Mouse (Mus musculus): ENCODE data around the gene Plbd1. TPM values are rescaled to one million over a fixed set of nuclear protein-coding genes. Genes with fewer than 3 reads are reported as not detected.

Plbd1 gene
- polyA plus RNA-seq, 1 experiment = 64.4 TPM

GRCm38 (mm10) chr6:136644171-136644570, 17.6 kb downstream of the Plbd1 start:
- 93% methylated on average over 2 of the region's 2 CpGs for WGBS
- TF ChIP-seq CTCF (IDR thresholded peaks at IDR 0.05; ENCODE audit: extremely low read depth, insufficient read depth, insufficient read length, insufficient replicate concordance) (peak; percentile 22; the same call in 1 of the 2 replicates), POLR2A (IDR thresholded peaks at IDR 0.05; ENCODE audit: low read depth, low read length) (no peak)
- H3K27me3 ChIP-seq (ENCODE audit: control insufficient read depth, insufficient read depth, low read length) = no peaks in the 10 kb centered on the region
- H3K4me3 ChIP-seq (ENCODE audit: extremely low read depth, insufficient read depth, insufficient read length) = no peak overlapping the region
- no peak overlapping the region for H3K27ac ChIP-seq (ENCODE audit: insufficient read depth, low read length)
- H3K4me1 ChIP-seq (ENCODE audit: control insufficient read depth, insufficient read depth, insufficient read length) = no peaks in the 10 kb centered on the region
- DNase-seq (ENCODE audit: low read depth in 1 of 2, low spot score in 2 of 2) = no peak
- H3K36me3 ChIP-seq (ENCODE audit: control insufficient read depth, insufficient read depth, low read length) = no peaks in the 10 kb centered on the region

- H3K36me3 ChIP-seq (ENCODE audit: control insufficient read depth, insufficient read depth, low read length) = no peaks in the 10 kb centered on the region
- TF ChIP-seq POLR2A (IDR thresholded peaks at IDR 0.05; ENCODE audit: low read depth, low read length) (no peak), CTCF (IDR thresholded peaks at IDR 0.05; ENCODE audit: extremely low read depth, insufficient read depth, insufficient read length, insufficient replicate concordance) (no peak)
- 55% methylated on average over 3 of the region's 3 CpGs for WGBS
- H3K27ac ChIP-seq (ENCODE audit: insufficient read depth, low read length) = no peak overlapping the region
- no peaks in the 10 kb centered on the region for H3K4me1 ChIP-seq (ENCODE audit: control insufficient read depth, insufficient read depth, insufficient read length)
- no peak for DNase-seq (ENCODE audit: low read depth in 1 of 2, low spot score in 2 of 2)
- no peaks in the 10 kb centered on the region for H3K27me3 ChIP-seq (ENCODE audit: control insufficient read depth, insufficient read depth, low read length)
- no peak overlapping the region for H3K4me3 ChIP-seq (ENCODE audit: extremely low read depth, insufficient read depth, insufficient read length)
These were observed 26.7 kb downstream of the Plbd1 start for GRCm38 (mm10) chr6:136634982-136635381.

- no peak for DNase-seq (ENCODE audit: low read depth in 1 of 2, low spot score in 2 of 2)
- Histone ChIP-seq H3K36me3 (ENCODE audit: control insufficient read depth, insufficient read depth, low read length) (no peaks in the 10 kb centered on the region), H3K27me3 (ENCODE audit: control insufficient read depth, insufficient read depth, low read length) (no peaks in the 10 kb centered on the region), H3K4me1 (ENCODE audit: control insufficient read depth, insufficient read depth, insufficient read length) (no peaks in the 10 kb centered on the region), H3K4me3 (ENCODE audit: extremely low read depth, insufficient read depth, insufficient read length) (no peak overlapping the region), H3K27ac (ENCODE audit: insufficient read depth, low read length) (no peak overlapping the region)
- WGBS = 78% methylated on average over 6 of the region's 6 CpGs
- TF ChIP-seq CTCF (IDR thresholded peaks at IDR 0.05; ENCODE audit: extremely low read depth, insufficient read depth, insufficient read length, insufficient replicate concordance) (no peak), POLR2A (IDR thresholded peaks at IDR 0.05; ENCODE audit: low read depth, low read length) (no peak)
These were observed 28.0 kb downstream of the Plbd1 start for GRCm38 (mm10) chr6:136633719-136634118.

- WGBS = 92% methylated on average over 3 of the region's 3 CpGs
- no peaks in the 10 kb centered on the region for H3K36me3 ChIP-seq (ENCODE audit: control insufficient read depth, insufficient read depth, low read length)
- H3K4me3 ChIP-seq (ENCODE audit: extremely low read depth, insufficient read depth, insufficient read length) = no peak overlapping the region
- no peak overlapping the region for H3K27ac ChIP-seq (ENCODE audit: insufficient read depth, low read length)
- H3K4me1 ChIP-seq (ENCODE audit: control insufficient read depth, insufficient read depth, insufficient read length) = no peaks in the 10 kb centered on the region
- no peaks in the 10 kb centered on the region for H3K27me3 ChIP-seq (ENCODE audit: control insufficient read depth, insufficient read depth, low read length)
- no peak for DNase-seq (ENCODE audit: low read depth in 1 of 2, low spot score in 2 of 2)
- no peak for TF ChIP-seq POLR2A (IDR thresholded peaks at IDR 0.05; ENCODE audit: low read depth, low read length)
- TF ChIP-seq CTCF (IDR thresholded peaks at IDR 0.05; ENCODE audit: extremely low read depth, insufficient read depth, insufficient read length, insufficient replicate concordance) = no peak
These were observed 28.6 kb downstream of the Plbd1 start for GRCm38 (mm10) chr6:136633154-136633553.

GRCm38 (mm10) chr6:136631945-136632534, 29.7 kb downstream of the Plbd1 start:
- DNase-seq (ENCODE audit: low read depth in 1 of 2, low spot score in 2 of 2) = no peak
- H3K36me3 ChIP-seq (ENCODE audit: control insufficient read depth, insufficient read depth, low read length) = no peaks in the 10 kb centered on the region
- H3K27me3 ChIP-seq (ENCODE audit: control insufficient read depth, insufficient read depth, low read length) = no peaks in the 10 kb centered on the region
- TF ChIP-seq CTCF (IDR thresholded peaks at IDR 0.05; ENCODE audit: extremely low read depth, insufficient read depth, insufficient read length, insufficient replicate concordance) (no peak), POLR2A (IDR thresholded peaks at IDR 0.05; ENCODE audit: low read depth, low read length) (no peak)
- H3K4me1 ChIP-seq (ENCODE audit: control insufficient read depth, insufficient read depth, insufficient read length) = no peaks in the 10 kb centered on the region
- H3K27ac ChIP-seq (ENCODE audit: insufficient read depth, low read length) = no peak overlapping the region
- whole genome bisulfite sequencing = 88% methylated on average over 13 of the region's 13 CpGs
- no peak overlapping the region for H3K4me3 ChIP-seq (ENCODE audit: extremely low read depth, insufficient read depth, insufficient read length)

DNA sequence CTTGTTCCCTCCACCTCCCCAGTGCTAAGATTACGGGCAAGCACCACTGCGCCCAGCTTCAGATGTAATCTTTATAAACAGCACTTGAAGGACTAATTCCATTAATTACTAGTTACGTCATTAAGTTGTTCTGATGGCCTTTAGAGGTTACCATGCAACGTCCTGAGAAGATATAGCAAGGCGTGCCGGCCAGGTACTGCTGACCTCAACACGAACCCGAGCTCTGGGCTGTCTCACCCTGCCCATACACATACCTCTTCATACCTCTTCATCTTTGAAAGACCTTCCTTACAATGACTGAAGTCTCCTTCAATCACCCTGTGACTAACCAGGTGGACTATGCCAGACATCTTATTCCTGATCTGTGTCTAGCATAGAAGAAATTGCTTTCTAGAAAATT, 30.2 kb downstream of the Plbd1 start:
- H3K27me3 ChIP-seq (ENCODE audit: control insufficient read depth, insufficient read depth, low read length) = no peaks in the 10 kb centered on the region
- H3K27ac ChIP-seq (ENCODE audit: insufficient read depth, low read length) = no peak overlapping the region
- no peak overlapping the region for H3K4me3 ChIP-seq (ENCODE audit: extremely low read depth, insufficient read depth, insufficient read length)
- no peak for TF ChIP-seq POLR2A (IDR thresholded peaks at IDR 0.05; ENCODE audit: low read depth, low read length)
- TF ChIP-seq CTCF (IDR thresholded peaks at IDR 0.05; ENCODE audit: extremely low read depth, insufficient read depth, insufficient read length, insufficient replicate concordance) = no peak
- DNase-seq (ENCODE audit: low read depth in 1 of 2, low spot score in 2 of 2) = no peak
- 93% methylated on average over 8 of the region's 8 CpGs for WGBS
- no peaks in the 10 kb centered on the region for H3K36me3 ChIP-seq (ENCODE audit: control insufficient read depth, insufficient read depth, low read length)
- no peaks in the 10 kb centered on the region for H3K4me1 ChIP-seq (ENCODE audit: control insufficient read depth, insufficient read depth, insufficient read length)

DNA sequence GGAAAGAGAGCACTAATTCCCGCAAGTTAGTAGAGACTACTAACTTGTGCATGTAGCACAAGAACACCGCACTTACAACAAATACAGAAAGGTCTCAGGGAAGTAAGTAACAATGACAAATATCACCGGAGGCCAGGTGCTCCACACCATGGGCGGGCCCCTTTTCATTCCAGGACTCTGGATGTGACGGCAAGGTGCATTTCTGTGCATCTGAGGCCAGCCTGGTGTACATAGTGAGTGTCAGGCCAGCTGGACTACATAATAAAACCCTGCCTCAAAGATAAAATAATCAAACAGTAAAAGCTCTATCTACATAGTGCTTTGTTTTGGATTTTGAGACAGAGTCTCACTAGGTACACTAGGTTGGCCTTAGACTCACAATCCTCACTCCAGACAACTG, 32.1 kb downstream of the Plbd1 start:
- Histone ChIP-seq H3K4me1 (ENCODE audit: control insufficient read depth, insufficient read depth, insufficient read length) (no peaks in the 10 kb centered on the region), H3K27me3 (ENCODE audit: control insufficient read depth, insufficient read depth, low read length) (no peaks in the 10 kb centered on the region), H3K4me3 (ENCODE audit: extremely low read depth, insufficient read depth, insufficient read length) (no peak overlapping the region), H3K27ac (ENCODE audit: insufficient read depth, low read length) (no peak overlapping the region), H3K36me3 (ENCODE audit: control insufficient read depth, insufficient read depth, low read length) (no peaks in the 10 kb centered on the region)
- TF ChIP-seq POLR2A (IDR thresholded peaks at IDR 0.05; ENCODE audit: low read depth, low read length) (no peak), CTCF (IDR thresholded peaks at IDR 0.05; ENCODE audit: extremely low read depth, insufficient read depth, insufficient read length, insufficient replicate concordance) (no peak)
- no peak for DNase-seq (ENCODE audit: low read depth in 1 of 2, low spot score in 2 of 2)
- 95% methylated on average over 5 of the region's 5 CpGs for WGBS

Data from spleen, adult 2 months (tissue).